Mouse (Mus musculus) heart, adult 10 weeks (tissue): ENCODE results near the gene Flt3l. TPM values are rescaled to one million over a fixed set of nuclear protein-coding genes. Genes with fewer than 3 reads are reported as not detected.

Experiments
- polyA plus RNA-seq: library from polyadenylated mRNA; stranded (reverse); fragments of 350-450 nt; fragmentation: Illumina TruSeq; extraction: RNeasy Lipid Tissue Mini Kit (QIAGEN cat#74804); gene quantifications from one replicate; pipeline ENCODE4 v1.2.3, GENCODE M21; 2014; ENCODE audit warnings: low read depth, low replicate concordance

The Flt3l gene
- polyA plus RNA-seq, result 21.0 TPM

DNA sequence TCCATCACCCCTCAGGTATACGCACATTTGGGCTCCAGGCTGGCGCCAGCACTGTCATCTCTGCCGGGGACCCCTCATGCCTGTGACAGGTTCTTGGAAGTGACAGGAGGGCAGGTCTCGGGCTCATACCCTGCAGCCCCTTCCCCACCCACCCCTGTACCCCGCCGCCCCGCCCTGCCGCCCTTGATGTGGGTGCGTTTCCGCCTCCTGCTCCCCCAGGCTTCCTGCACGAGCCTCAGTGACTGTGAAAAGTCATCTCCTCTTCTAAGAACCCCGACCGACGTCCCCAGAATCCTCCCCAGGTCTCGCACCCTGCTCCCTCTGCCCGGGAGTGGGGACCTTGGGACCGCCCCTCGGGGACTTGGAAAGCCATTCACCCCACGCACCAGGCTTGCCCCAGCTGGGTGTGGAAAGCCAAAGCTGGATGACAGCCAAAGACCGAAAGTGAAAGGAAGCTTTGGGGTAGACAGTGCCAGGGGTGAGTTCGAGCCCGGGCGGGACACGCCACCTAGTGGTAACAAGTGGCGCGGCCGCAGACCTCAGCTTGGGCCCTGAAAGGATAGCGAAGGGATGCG lies at the start of gene Flt3l, which contains the start of gene Gm45713:
Gene Flt3l (minus strand): TSS at position 440 of the 575 bp plus-strand sequence.
Gene Gm45713 (minus strand): TSS at position 239 of the 575 bp plus-strand sequence.

DNA sequence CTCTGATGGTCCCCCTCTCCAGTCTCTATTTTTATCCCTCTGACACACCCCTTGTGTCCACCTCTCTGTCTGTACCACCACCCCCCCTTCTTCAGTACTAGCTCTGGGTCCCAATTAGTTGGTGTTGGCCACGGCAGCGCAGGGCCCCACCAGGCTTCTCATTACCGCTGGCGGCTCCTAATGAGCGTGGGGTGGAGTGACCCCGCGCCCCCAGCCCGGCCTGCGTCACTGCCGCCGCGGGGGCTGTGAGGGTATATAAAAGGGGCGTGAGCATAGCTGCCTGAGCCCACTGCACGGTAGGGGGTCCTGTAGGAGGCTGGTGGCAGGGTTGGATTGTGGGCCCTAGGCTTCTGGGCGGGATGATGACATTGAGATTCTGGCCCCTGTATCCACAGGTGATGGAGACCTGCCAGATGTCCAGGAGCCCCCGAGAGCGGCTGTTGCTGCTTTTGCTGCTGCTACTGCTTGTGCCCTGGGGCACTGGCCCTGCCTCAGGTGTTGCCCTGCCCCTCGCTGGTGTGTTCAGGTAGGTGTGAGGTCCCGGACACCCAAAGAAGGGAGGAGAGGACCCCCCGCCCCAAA lies 44.8 kb upstream of the Flt3l start, which contains the start of gene Pth2:
Gene Pth2 (plus strand): TSS at position 100 of the 582 bp plus-strand sequence.

DNA sequence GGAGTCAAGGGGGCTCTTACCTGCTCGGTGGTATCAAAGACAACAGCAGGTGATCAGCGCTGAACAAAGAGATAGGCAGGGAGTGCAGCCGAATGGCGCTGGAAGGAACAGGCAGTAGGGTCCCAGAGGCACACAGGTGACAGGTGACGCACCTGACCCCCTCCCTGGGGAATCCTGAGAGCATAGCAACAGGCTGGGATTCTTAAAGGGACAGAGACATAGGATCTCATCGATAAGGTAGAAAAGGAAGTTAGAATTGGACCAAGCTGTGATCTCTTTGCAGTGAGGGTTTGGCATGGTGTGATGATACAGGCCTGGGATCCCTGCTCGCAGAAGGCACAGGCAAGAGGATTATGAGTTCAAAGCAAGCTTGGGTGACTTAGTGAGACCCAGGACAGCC lies 43.2 kb upstream of the Flt3l start, which contains the start of gene Gfy:
Gene Gfy (minus strand): TSS at position 101 of the 400 bp plus-strand sequence.

DNA sequence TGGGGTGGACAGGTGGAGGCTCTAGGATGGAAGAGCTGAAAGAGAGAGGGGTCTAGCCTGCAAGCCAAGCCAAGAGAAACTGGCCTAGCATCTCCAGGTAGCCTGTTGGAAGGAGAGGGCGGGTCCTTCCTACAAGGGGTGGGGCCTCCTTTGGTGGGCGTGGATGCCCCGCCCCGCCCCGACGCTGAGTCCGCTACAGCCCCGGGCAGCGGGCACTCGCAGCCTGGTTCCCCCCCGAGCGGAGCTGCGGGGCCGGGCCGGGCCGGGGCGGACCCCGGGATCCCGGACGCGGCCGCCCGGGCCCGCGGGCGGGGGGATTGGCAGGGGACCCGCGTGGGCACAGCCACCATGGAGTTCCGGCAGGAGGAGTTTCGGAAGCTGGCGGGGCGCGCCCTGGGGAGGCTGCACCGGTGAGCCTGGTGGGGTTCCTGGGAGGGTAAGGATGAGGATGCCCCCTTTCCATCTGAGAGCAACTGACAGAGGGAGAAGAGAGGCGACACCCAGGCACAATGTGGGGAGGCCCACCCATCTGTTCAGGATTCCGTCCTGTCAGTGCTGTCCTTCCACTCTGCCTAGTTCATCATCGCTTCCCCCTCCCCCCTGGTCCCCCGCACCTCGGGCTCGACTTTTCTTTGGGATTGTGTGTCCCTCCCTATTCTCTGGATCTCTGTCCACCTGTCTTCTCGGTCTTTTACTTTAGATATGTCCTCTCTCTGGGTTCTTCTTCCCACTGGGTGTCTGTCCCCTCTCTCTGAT lies 27.7 kb upstream of the Flt3l start, which contains the start of gene Slc17a7:
Gene Slc17a7 (plus strand): TSS at position 215 of the 756 bp plus-strand sequence.

DNA sequence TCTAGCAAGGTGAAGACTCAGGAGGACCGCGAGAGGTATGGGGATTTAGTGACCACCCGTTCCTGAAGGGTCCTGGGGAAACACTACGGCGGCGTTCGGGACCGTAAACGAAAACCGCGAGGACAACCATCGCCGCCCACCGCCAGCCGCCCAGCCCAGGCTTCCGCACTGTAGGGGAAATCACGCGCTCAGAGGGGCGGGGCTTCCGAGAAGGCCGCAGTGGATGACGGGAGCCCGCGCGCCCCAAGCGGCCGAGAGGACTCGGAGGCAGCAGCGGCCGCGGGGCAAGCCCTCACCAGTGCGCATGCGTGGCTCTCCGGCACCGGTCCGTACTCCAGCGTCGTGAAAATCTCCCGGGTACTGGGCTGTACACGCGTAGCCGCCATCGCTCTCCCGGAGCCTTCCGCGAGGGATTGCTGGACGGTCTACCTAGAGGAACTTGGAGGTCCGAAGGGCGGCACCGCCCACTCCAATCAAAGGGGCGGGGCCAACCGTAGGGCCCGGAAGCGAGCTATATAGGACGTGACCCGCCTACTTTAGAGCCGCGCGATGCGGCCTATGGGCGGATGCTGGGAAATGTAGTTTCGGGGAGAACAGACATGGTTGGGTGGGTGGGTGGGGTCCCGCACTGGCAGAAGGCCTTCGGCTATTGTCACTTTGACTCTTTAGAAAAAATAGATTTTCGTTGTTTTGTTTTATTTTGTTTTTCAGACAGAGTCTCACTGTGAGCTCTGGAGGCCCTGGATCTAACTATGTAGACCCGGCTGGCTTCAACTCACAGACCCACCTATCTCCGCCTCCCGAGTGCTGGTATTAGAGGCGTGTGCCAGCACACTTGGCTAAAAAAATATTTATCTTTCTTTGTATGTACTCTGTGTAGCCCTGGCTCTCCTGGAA lies 18.1 kb upstream of the Flt3l start, which contains the start of the genes Pih1d1 and Aldh16a1:
Gene Pih1d1 (plus strand): TSS at position 208 of the 897 bp plus-strand sequence.
Gene Aldh16a1 (minus strand): TSS at position 489 of the 897 bp plus-strand sequence.

DNA sequence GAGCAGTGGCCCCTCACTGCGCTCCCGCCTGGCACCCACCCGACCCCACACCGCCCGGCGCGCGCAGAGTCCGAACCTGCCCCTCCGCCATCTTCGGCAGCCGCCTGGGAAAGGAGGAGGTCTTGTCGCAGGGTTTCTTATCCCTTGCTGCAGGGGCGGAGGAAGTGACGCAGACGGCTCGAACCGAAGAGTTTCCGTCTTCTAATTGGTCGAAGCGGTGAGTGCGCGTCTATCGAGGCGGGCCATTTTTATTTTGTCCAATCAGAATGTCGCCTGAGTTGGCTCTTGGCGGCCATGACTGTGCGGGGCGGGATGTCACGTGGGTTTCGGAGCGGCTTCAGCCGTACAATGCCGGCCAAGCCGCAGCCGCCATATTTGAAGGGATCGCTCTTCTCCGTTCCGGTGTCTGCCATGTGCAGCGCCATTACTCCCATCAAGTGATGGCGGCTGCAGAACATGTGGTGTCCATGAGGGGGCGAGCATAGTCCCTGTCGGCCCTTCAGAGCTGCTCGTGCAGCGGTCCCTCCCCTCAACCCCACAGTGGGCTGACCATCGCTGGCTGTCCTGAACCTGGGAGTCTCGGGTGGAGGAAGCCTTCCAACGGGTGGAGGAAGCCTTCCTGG lies 7.5 kb downstream of the Flt3l start, which contains the start of gene Rpl13a:
Gene Rpl13a (minus strand): TSS at position 138 of the 623 bp plus-strand sequence.

DNA sequence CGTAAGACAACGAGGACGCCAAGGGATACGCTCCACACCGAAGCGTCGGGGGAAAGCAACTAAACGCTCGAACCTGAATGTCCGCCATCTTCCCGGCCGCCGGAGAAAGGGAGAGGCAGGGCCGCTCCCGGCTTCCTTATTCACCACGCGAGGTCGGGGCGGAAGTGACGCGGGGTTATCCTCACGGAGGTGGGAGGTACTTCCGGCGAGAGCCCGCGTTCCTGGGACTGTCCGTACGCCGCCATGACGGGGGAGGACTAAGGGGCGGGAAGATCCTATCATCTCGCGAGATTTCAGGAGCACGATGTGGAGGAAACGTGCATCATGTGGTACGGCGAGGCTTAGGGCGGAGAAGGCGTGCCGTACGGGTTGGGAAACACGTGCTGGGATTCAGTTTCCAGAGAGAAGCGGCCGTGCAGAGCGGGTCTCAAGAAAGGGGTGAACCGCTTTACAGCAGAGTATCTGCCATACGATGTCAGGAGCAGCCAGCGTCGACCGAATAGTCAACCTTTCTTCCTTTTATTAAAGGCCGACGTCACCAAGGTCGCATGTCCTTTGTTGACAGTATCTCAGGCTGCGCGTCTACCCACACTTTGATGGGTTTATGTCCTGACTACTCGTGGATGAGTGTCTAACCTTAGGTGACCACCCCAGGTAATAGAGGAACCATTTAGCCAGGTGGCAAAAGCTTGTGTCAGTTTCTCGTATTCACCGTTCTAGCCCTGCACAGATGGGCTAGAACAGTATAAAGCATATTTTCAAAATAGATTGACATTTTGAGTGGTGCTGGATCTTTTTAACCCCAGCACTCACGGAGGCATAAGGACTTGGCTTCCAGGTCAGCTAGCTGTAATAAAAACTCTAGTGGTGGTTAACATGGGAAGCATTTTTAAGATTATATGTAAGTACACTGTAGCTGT lies 11.7 kb downstream of the Flt3l start, which contains the start of gene Rps11:
Gene Rps11 (minus strand): TSS at position 216 of the 920 bp plus-strand sequence.

DNA sequence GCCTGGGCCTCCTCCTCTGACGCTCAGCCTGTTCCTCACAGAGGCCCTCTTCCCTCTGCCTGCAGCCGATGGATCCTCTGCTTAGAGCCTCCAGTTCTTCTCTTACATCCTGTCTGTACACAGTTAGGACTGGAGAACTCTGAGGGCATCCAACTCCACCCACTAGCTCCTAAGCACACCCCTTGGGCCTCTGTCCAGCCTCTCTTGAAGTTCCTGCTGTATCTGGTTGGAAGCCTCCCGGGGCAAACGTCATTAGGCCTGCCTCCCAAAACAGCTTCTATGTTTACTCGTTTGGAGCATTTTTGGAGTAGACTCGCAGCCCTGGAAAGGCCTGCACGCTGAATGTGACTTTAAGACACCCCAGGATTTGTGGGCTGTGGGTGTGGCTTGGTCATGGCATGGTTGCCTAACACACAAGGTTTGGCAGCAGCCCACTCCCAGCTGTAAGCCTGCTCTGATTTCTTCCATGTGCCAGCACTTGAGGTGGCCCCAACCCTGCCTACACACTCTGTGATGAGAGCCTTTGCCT lies 32.5 kb downstream of the Flt3l start, which contains the start of gene Fcgrt:
Gene Fcgrt (minus strand): TSS at position 200 of the 529 bp plus-strand sequence.

DNA sequence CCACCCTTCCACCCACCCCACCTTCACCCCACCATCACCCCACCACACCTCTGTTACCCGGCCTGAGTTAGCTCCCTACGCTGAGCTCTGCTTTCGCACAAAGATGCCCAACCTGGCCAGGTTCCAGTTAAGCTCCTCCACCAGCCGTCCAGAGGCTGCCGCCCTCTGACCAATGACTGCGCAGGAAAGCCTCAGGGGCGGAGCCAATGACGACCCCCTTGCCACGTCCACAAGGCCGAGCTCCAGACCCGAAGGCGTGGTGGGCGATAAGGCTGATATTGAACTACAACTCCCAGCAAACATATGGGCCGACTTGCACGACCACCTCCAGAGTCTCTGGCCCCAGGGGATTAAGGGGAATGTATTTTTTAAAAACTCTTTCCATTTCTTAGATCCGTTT lies 44.2 kb downstream of the Flt3l start, which contains the start of gene Rcn3:
Gene Rcn3 (minus strand): TSS at position 174 of the 400 bp plus-strand sequence.

Other genes with a start within 250 kb of the Flt3l start
- gene Med25, start 243.7 kb downstream of the Flt3l start, polyA plus RNA-seq, result 74.0 TPM
- gene Fuz, start 240.4 kb downstream of the Flt3l start, polyA plus RNA-seq, result 21.4 TPM
- gene Ap2a1, start 206.9 kb downstream of the Flt3l start, polyA plus RNA-seq, result 41.3 TPM
- gene Tsks, start 193.2 kb downstream of the Flt3l start, polyA plus RNA-seq, result not detected
- gene Cpt1c, start 161.6 kb downstream of the Flt3l start, polyA plus RNA-seq, result 3.6 TPM
- 114 TPM for gene Prmt1, start 149.9 kb downstream of the Flt3l start, polyA plus RNA-seq
- 72.3 TPM for gene Irf3, start 138.8 kb downstream of the Flt3l start, polyA plus RNA-seq
- gene Bcl2l12, start 137.7 kb downstream of the Flt3l start, polyA plus RNA-seq, result 12.3 TPM
- gene Scaf1, start 120.1 kb downstream of the Flt3l start, polyA plus RNA-seq, result 34.5 TPM
- 57.4 TPM for gene Rras, start 118.5 kb downstream of the Flt3l start, polyA plus RNA-seq
- gene Prr12, start 83.6 kb downstream of the Flt3l start, polyA plus RNA-seq, result 13.2 TPM
- gene Nosip, start 74.0 kb downstream of the Flt3l start, polyA plus RNA-seq, result 40.7 TPM
- gene Prrg2, start 73.8 kb downstream of the Flt3l start, polyA plus RNA-seq, result 12.4 TPM
- 40.8 TPM for gene Rcn3, start 44.2 kb downstream of the Flt3l start, polyA plus RNA-seq
- gene Fcgrt, start 32.6 kb downstream of the Flt3l start, polyA plus RNA-seq, result 83.1 TPM
- 641 TPM for gene Rps11, start 12.0 kb downstream of the Flt3l start, polyA plus RNA-seq
- gene Rpl13a, start 7.7 kb downstream of the Flt3l start, polyA plus RNA-seq, result 958 TPM
- gene Gm45713, start 201 bp downstream of the Flt3l start, polyA plus RNA-seq, result not detected
- gene Pih1d1, start 17.9 kb upstream of the Flt3l start, polyA plus RNA-seq, result 41.4 TPM
- 16.5 TPM for gene Aldh16a1, start 18.2 kb upstream of the Flt3l start, polyA plus RNA-seq
- 27.4 TPM for gene Slc17a7, start 27.5 kb upstream of the Flt3l start, polyA plus RNA-seq
- gene Gfy, start 43.1 kb upstream of the Flt3l start, polyA plus RNA-seq, result not detected
- not detected for gene Pth2, start 44.6 kb upstream of the Flt3l start, polyA plus RNA-seq
- gene Ccdc155, start 68.5 kb upstream of the Flt3l start, polyA plus RNA-seq, result not detected
- not detected for gene Dkkl1, start 75.7 kb upstream of the Flt3l start, polyA plus RNA-seq
- gene Tead2, start 79.3 kb upstream of the Flt3l start, polyA plus RNA-seq, result 7.8 TPM
- gene Cd37, start 102.7 kb upstream of the Flt3l start, polyA plus RNA-seq, result 3.0 TPM
- not detected for gene Slc6a16, start 104.7 kb upstream of the Flt3l start, polyA plus RNA-seq
- not detected for gene Slc6a21, start 141.1 kb upstream of the Flt3l start, polyA plus RNA-seq
- 31.0 TPM for gene Trpm4, start 197.3 kb upstream of the Flt3l start, polyA plus RNA-seq
- 1,149 TPM for gene Hrc, start 198.9 kb upstream of the Flt3l start, polyA plus RNA-seq
- 0.24 TPM for gene Ppfia3, start 230.6 kb upstream of the Flt3l start, polyA plus RNA-seq
- 1.2 TPM for gene Lin7b, start 234.2 kb upstream of the Flt3l start, polyA plus RNA-seq